Mouse (Mus musculus) T-helper 2 cell (primary cell): ENCODE measurements around the gene Cinp.

Experiments
- in situ Hi-C: fragments of 300-600 bp; cut with MboI, MseI; formaldehyde crosslinking; loops from one replicate; pipeline ENCODE4 v1.15.1; 2025; ENCODE audit warnings: high pct_unique_total_duplicates

The Cinp gene

DNA sequence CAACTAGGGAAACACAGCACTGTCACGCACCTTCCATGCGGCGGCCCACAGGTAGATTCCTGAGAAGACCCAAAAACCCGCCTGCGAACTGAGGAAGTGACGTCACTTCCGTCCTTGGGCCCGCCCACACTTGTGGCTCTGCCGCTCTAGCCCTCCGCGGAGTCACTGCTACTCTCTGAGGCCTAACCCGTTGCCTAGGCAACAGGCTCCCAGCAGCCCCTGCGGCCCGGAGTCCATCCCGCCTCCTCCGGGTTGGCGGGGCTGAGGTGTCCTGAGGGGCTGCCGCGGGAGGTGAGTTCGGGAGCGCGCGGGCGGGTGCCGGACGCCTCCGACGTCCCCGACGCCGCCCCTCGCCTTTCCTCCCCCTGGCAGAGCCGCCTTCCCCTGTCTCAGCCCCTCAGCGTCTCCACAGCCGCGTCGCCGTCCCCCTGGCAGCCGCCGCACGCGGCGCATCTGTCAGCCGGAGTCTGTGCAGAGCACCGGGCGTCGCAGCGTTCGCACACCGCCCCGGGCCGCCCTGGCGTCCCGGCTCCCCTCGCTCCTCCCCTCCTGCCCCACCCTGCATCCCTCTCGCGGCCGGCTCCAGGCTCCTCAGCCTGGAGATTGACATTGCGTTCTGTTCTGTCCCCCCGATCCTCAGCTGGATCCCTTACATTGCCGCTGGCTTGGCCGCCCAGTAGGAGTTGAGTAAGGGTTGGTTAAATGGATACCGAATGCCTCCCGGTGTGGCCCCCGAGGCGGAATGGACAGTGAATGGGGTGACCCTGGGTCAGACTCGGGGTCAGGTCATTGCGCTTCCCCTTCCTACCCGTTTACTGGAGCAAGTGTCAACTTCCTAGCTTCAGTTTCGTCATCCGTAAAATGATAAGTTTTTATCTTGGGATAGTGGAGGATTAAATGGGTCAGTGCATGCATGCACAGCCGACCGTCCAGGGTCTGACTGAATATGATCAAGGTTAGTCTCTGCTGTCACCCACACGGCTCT lies at the start of gene Cinp, which contains the start of gene Tecpr2:
TSS of gene Cinp (minus strand) at position 110 of the 985 bp plus-strand sequence.
TSS of gene Tecpr2 (plus strand) at position 229 of the 985 bp plus-strand sequence.
- in situ Hi-C loops, result no loop called here

GRCm38 (mm10) chr12:110937496-110937895 lies 48.6 kb upstream of the Cinp start:
- in situ Hi-C loops, result loop anchor here (5.0 kb wide), 1 partner anchor 45 kb away; no protein-coding TSS in a partner anchor

DNA sequence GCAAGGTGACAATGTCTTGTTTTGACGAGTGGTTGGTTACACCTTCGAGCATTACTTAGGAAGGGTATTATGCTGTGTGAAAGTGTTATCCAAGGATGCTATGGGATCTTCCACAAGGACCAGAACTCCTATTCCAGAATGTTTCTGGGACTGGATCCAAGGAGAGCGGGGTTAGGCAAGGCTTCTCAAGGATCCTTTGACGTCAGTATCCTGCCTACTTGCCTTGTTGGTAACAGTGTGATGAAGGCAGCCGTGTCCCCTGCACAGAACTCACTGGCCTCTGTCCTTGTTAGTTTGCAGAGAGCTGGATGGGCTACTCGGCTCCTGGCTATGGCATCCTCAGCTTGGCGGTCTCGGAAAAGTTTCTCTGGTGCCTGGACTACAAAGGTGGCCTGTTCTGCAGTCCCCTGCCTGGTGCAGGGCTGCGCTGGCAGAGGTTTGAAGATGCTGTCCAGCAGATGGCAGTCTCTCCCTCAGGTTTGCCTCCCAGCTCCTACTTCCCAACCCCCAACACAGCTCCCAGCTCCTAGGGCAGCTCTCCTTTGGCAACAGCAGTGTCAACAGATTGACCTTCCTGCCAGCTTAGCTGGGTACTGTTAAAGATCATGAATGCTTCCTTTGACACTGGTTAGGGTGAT lies 47.2 kb upstream of the Cinp start:
- in situ Hi-C loops, result loop anchor here (5.0 kb wide), 1 partner anchor 46 kb away; no protein-coding TSS in a partner anchor

GRCm38 (mm10) chr12:110932820-110933219 lies 43.9 kb upstream of the Cinp start:
- in situ Hi-C loops, result no loop called here

GRCm38 (mm10) chr12:110921572-110921971 lies 32.6 kb upstream of the Cinp start:
- in situ Hi-C loops, result loop anchor here (10.0 kb wide), 1 partner anchor 313 kb away; no protein-coding TSS in a partner anchor

DNA sequence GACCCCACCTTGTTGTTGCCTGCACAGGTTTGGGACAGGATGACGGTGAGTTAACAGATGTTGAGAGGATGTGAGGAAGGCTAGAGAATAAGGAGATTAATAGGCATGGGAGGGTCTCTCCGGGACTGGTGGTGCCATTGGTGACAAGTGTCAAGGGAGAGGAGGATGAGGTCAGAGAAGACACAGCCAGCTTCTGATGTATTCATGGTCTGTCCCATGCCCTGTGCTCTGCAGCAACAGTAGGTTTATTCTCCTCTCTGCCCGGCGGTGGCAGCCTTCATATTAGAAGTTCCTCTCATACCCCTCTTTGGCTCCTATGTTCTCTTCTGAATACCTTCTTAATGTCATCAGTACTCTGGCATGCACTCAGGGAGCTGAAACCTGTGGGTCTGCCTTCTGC lies 31.3 kb upstream of the Cinp start:
- in situ Hi-C loops, result loop anchor here (10.0 kb wide), 1 partner anchor 315 kb away; no protein-coding TSS in a partner anchor

- in situ Hi-C loops, result loop anchor here (10.0 kb wide), 1 partner anchor 1971 kb away; no protein-coding TSS in a partner anchor
Observed at GRCm38 (mm10) chr12:110915761-110916160, 26.8 kb upstream of the Cinp start.

DNA sequence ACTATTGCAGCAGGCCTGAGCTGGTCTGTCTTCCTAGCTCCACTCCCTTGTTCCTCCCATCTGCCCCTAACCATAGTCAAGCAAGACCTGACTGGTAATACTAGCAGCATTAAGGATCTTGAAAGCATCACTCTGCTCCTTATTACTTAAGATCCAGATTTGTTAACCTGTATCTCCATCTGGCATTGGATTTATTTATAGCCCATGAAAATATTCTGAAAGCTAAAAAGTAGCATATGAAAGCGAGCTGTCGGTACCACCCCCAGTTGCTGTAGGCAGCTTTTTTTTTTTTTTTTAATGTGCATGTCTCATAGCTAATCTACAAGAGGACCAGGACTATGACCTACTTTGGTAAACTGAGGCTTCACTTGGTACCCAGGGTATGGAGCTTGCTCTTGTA lies 21.0 kb upstream of the Cinp start:
- in situ Hi-C loops, result loop anchor here (10.0 kb wide), 1 partner anchor 1965 kb away; no protein-coding TSS in a partner anchor

GRCm38 (mm10) chr12:110907845-110908244 lies 18.9 kb upstream of the Cinp start:
- in situ Hi-C loops, result no loop called here

DNA sequence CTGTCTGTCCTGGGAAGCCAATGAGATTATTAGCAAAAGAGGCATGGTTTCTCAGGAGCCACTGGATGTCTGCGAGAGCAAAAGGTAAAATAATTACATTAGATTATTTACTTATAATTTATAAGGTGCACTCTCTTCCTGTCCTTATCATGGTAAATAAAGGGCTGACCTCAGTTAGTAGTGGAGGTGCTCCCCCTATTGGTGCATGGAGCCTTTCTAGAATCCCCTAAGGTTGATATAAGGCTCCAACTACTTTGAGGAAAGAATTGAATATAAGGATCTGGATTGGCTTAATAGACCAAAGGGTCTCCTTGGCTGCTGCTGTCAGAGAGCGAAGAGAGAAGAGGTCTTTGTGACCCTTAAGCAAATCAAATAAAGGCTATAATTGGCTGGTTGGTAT lies 14.6 kb upstream of the Cinp start:
- in situ Hi-C loops, result loop anchor here (5.0 kb wide), 1 partner anchor 146 kb away; no protein-coding TSS in a partner anchor

DNA sequence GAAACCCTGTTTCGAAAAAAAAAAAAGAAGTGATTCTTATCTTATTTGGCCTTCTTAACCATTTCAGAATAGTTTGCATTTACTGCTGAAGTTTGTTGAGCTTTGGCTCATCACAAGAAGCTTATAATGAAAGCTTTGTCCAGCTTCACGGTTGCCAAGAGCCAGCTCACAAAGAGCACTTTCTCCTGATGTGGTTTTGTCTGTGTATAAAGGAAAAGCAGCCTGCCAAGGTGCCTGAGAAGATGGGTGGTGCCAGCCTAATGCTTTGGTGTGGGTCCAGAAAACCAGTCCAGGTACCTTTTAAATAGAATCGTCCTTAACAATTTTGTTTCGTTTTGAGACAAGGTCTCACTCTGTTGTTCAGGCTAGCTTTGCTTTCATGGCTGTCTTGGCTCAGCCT lies 13.2 kb upstream of the Cinp start:
- in situ Hi-C loops, result loop anchor here (5.0 kb wide), 1 partner anchor 145 kb away; no protein-coding TSS in a partner anchor

DNA sequence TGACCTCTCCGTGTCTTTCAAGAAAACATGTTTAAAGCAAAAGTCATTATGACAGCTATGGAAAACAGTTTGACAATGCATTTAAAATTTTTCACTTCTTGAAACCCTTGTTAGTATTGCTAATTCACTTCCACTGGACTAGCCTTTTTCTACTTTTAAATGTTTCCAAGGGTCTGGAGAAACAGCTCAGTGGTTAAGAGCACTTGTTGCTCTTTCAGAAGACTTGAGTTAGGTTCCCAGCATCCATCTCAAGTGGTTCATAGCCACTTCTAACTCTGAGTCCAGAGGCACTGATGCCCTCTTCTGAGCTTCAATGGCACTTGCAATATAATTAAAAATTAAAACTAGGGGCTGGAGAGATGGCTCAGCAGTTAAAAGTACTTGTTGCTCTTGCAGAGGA lies 2.9 kb upstream of the Cinp start:
- in situ Hi-C loops, result no loop called here

DNA sequence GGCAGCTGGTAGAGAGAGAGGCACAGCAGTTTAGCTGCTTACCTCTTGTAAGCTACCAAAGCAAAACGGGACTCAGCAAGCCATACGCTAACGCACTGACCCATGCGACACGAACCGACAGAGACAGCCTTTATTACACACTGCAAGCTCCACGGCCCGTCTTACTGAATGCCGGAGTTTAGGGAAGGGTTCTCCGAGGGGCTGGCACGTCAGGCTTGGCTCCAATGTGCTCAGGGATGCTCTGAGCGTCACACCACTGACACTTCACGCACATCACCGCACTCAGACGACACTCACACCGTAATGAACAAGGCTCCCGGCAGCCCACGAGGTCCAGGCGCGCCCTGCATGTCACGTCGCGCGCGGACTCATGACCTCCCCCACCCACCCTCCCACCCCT lies 339 bp downstream of the Cinp start:
- in situ Hi-C loops, result no loop called here

GRCm38 (mm10) chr12:110888106-110888505 lies 839 bp downstream of the Cinp start:
- in situ Hi-C loops, result no loop called here

DNA sequence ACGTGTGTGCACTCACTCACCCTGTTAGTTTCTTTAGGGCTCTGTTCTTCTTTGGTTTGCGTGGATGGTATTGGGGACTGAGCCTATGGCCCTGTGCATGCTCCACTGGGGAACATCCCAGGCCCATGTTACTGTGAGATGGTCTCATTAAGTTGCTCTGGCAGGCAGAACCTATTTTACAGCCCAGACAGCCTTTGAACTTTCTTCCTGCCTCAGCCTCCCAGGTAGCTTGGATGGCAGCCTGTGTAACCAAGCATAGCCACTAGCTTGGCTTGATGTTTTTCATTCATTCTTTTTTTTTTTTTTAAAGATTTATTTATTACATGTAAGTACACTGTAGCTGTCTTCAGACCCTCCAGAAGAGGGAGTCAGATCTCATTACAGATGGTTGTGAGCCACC lies 3.7 kb downstream of the Cinp start:
- in situ Hi-C loops, result no loop called here

GRCm38 (mm10) chr12:110882291-110882690 lies 6.7 kb downstream of the Cinp start:
- in situ Hi-C loops, result no loop called here

- in situ Hi-C loops, result no loop called here
Observed at GRCm38 (mm10) chr12:110875351-110875750, 13.6 kb downstream of the Cinp start.

DNA sequence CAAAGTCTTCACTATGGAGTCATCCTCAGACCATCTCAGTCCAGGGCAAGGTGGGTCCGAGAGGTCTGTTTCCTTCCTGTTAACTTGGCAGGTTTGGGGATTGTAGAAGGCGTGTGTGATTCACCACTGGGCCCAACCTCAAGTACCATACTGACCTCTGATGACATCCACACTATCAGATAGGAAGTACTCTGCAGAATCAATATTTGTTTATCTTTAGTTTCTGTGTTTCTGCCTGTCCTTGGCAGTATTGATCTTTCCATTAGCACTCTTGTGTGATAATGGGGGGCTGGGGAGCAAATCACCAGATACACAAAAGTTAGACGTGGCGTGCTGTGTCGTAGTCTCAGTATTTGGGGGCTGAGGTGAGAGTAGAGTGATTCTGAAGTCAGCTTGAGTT lies 17.7 kb downstream of the Cinp start:
- in situ Hi-C loops, result no loop called here

GRCm38 (mm10) chr12:110870107-110870506 lies 18.8 kb downstream of the Cinp start:
- in situ Hi-C loops, result no loop called here

DNA sequence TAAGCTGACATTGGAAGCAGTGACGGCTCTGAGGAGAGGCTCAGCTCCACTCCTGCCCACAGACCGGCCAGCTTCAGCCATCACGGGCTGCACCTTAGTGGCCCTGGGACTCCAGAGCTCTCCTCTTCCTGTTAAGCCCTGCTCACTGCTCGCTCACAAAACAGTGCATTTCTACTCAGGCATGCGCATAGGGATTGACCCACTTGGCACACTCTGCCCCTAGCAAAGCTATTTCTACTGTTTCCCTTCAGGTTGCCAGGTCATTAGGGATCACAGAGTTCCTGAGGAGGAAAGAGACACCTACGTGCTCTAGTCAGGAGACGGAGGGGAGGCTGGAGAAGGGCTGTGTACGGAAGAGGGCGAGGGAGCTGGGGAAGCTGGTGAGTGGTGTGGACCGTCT lies 23.0 kb downstream of the Cinp start:
- in situ Hi-C loops, result no loop called here

GRCm38 (mm10) chr12:110865571-110865970 lies 23.4 kb downstream of the Cinp start:
- in situ Hi-C loops, result no loop called here

DNA sequence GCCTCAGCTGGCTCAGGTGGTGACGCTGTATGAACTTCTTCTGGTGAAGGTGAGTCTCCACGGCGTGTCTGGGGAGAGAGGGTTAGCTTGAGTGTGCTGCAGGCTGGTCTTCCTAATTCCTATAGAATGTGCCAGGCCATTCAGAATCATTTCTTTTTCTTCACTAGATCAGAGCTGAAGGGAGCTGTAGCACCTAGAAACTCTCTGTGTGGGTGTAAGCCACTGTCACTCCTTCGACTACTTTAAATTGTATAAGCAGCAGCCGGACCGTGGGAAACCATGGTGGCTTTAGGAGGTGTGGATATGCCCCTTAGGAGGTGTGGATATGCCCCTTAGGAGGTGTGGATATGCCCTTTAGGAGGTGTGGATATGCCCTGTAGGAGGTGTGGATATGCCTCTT lies 24.9 kb downstream of the Cinp start:
- in situ Hi-C loops, result no loop called here
